Mouse (Mus musculus) heart, adult 2 months (tissue): ENCODE results near the gene Gm19684.

Experiments
- CTCF ChIP-seq: fragments of 200-600 bp; IDR thresholded peaks from 2 replicates; pipeline ENCODE4 v1.8.1; 2022; ENCODE audit warnings: antibody characterized with exemption, mild to moderate bottlenecking, moderate library complexity
- POLR2A ChIP-seq: fragments of 200-500 bp; IDR thresholded peaks from 2 replicates; pipeline ENCODE4 v1.6.1; 2011; ENCODE audit warnings: mild to moderate bottlenecking, low read depth, low read length, control low read depth; ENCODE audit not compliant: insufficient read depth

DNA sequence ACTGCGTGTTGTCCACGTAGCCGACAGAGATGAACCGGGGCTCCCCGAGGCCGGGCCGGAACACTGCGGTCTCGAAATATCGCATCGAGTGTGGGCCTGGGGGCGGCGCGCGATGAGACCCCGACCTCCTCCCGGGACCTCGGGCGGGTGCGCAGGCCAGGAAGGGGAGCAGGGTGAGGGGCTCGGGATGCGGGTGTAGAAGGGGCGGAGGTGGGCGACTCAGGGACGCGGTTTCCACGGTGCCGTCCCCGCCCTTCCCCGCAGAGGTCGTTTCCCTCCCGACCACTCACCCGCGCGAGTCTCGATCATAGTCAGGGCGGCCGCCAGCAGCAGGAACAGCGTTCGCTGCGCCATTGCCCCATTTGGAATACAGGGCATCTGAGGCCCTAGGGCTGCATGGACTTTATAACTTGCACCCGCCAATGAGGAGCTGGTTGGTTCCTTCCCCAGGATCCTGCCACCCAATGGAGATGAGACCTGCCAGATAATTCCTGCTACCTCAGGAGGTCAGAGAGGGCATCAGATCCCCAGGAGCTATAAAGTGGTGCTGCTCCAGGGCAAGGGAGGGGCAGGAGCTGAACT lies 37.5 kb upstream of the Gm19684 start:
- TF ChIP-seq CTCF (no peak), POLR2A (no peak)
